Mouse (Mus musculus): ENCODE results near the gene Prss27.

Gene Prss27

GRCm38 (mm10) chr17:24037360-24037759 is 584 bp upstream of the Prss27 start:
- peaks cover 39% of the 10 kb centered on the region for H3K4me1 ChIP-seq (replicated peaks; ENCODE audit: low read depth, low read length)
- H3K9me3 ChIP-seq (ENCODE audit: low read length): no peaks in the 10 kb centered on the region
- TF ChIP-seq CTCF (conservative IDR thresholded peaks at IDR 0.05; ENCODE audit: low read length) (no peak), POU5F1 (IDR thresholded peaks at IDR 0.05; ENCODE audit: borderline replicate concordance, low read length) (no peak), NANOG (IDR thresholded peaks at IDR 0.05; ENCODE audit: borderline replicate concordance, low read length) (no peak)
- H3K36me3 ChIP-seq (ENCODE audit: insufficient read depth, low read length): no peaks in the 10 kb centered on the region
- H3K27me3 ChIP-seq (ENCODE audit: insufficient read depth, low read length): no peaks in the 10 kb centered on the region
- peak overlapping the region; percentile 35; the same call in 1 of the 2 replicates for H3K4me3 ChIP-seq (replicated peaks; ENCODE audit: low read length)

DNA sequence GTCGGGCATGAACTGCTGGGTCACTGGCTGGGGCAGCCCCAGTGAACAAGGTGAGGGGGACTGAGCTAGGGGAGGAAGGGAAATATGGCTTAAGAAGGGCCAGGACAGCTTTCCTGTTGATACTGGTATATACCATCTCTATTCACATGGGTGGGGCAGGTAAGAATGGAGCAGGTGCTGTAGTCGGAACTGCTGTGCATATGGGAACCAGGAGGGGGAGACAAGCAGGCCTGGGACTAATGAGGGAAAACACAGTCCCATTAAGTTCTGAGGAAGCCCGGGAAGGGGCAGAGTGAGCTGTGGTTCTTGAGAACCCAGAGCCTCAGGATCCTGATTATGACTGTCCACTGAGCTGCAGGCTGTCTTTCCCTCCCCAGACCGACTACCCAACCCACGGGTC is 6.5 kb downstream of the Prss27 start:
- TF ChIP-seq NANOG (IDR thresholded peaks at IDR 0.05; ENCODE audit: borderline replicate concordance, low read length) (no peak), POU5F1 (IDR thresholded peaks at IDR 0.05; ENCODE audit: borderline replicate concordance, low read length) (no peak), CTCF (conservative IDR thresholded peaks at IDR 0.05; ENCODE audit: low read length) (peak; percentile 47)

GRCm38 (mm10) chr17:24045608-24046007 is 7.7 kb downstream of the Prss27 start:
- no peaks in the 10 kb centered on the region for H3K9me3 ChIP-seq (ENCODE audit: low read length)
- no peak overlapping the region for H3K4me3 ChIP-seq (replicated peaks; ENCODE audit: low read length)
- peaks cover 49% of the 10 kb centered on the region for H3K4me1 ChIP-seq (replicated peaks; ENCODE audit: low read depth, low read length)
- H3K36me3 ChIP-seq (ENCODE audit: insufficient read depth, low read length): peaks cover 38% of the 10 kb centered on the region
- TF ChIP-seq NANOG (IDR thresholded peaks at IDR 0.05; ENCODE audit: borderline replicate concordance, low read length) (no peak), POU5F1 (IDR thresholded peaks at IDR 0.05; ENCODE audit: borderline replicate concordance, low read length) (no peak), CTCF (conservative IDR thresholded peaks at IDR 0.05; ENCODE audit: low read length) (no peak)
- no peaks in the 10 kb centered on the region for H3K27me3 ChIP-seq (ENCODE audit: insufficient read depth, low read length)

More for the DNA sequence above, 6.5 kb downstream of the Prss27 start:
- peaks cover 31% of the 10 kb centered on the region for H3K36me3 ChIP-seq (ENCODE audit: insufficient read depth, low read length)
- H3K27me3 ChIP-seq (ENCODE audit: insufficient read depth, low read length): no peaks in the 10 kb centered on the region
- no peak overlapping the region for H3K4me3 ChIP-seq (replicated peaks; ENCODE audit: low read length)
- H3K4me1 ChIP-seq (replicated peaks; ENCODE audit: low read depth, low read length): peaks cover 49% of the 10 kb centered on the region
- H3K9me3 ChIP-seq (ENCODE audit: low read length): no peaks in the 10 kb centered on the region

DNA sequence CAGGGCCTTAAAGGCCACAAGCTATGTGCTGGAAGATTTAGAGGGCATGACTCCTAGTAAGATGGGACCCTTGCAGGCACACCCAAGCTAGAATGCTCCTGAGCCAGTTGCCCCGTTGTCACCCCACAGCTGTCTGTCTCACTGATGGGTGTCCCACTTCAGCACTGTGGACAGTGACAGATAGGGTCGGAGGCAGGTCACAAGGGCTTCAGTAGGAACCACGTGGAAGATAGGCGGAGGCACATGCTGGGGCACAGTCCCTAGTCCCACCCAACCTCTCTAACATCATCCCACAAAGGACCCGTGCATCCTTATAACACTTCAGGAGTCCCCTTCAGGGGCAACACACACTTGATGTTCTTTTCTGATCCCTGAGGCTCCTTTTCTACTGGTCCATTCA is 8.1 kb downstream of the Prss27 start:
- Histone ChIP-seq H3K4me3 (replicated peaks; ENCODE audit: low read length) (no peak overlapping the region), H3K36me3 (ENCODE audit: insufficient read depth, low read length) (peaks cover 42% of the 10 kb centered on the region), H3K27me3 (ENCODE audit: insufficient read depth, low read length) (no peaks in the 10 kb centered on the region), H3K9me3 (ENCODE audit: low read length) (no peaks in the 10 kb centered on the region), H3K4me1 (replicated peaks; ENCODE audit: low read depth, low read length) (peaks cover 49% of the 10 kb centered on the region)
- TF ChIP-seq NANOG (IDR thresholded peaks at IDR 0.05; ENCODE audit: borderline replicate concordance, low read length) (no peak), POU5F1 (IDR thresholded peaks at IDR 0.05; ENCODE audit: borderline replicate concordance, low read length) (no peak), CTCF (conservative IDR thresholded peaks at IDR 0.05; ENCODE audit: low read length) (no peak)

DNA sequence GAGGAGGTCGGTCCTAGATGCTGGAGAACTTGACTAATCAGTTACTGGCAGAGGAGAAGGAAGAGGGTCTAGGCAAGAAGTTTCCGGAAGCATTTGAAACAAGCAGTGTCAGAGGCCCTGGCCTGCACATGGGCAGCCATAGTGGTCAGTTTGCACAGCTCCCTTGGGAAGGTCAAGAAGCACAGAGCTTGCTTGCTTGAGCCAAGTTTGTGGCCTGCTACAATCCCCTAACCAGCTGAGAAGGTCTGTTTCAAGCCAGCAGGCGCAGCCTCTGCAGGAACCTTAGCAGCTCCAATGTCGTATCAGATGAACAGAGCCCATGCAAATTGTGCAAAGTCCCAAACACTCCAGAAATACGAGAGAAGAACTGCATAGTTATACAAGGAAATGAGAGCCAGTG is 10.1 kb downstream of the Prss27 start:
- no peak overlapping the region for H3K4me3 ChIP-seq (replicated peaks; ENCODE audit: low read length)

DNA sequence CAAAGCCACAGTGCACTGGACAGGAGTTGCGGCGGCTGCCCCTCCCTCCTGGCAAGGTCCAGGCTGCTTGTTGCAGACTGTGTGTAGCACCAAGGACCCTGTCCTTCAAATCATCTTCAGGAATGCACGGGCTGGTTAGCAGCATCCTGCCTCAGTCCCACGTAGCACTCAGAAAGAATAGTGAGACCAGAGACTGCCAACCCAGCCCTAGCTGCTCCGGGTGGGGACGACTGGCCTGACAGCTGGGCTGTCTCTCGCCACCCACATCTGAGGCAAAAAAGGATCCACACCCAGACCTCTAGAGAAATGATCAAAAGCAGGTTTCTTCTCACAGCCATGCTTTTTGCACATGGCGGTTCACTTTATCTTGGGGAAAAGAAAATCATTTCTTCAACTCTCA is 11.1 kb downstream of the Prss27 start:
- Histone ChIP-seq H3K4me3 (replicated peaks; ENCODE audit: low read length) (no peak overlapping the region), H3K9me3 (ENCODE audit: low read length) (no peaks in the 10 kb centered on the region), H3K36me3 (ENCODE audit: insufficient read depth, low read length) (peaks cover 70% of the 10 kb centered on the region), H3K4me1 (replicated peaks; ENCODE audit: low read depth, low read length) (peaks cover 47% of the 10 kb centered on the region), H3K27me3 (ENCODE audit: insufficient read depth, low read length) (no peaks in the 10 kb centered on the region)
- no peak for TF ChIP-seq CTCF (conservative IDR thresholded peaks at IDR 0.05; ENCODE audit: low read length)
- no peak for TF ChIP-seq POU5F1 (IDR thresholded peaks at IDR 0.05; ENCODE audit: borderline replicate concordance, low read length)

More for the DNA sequence above, 10.1 kb downstream of the Prss27 start:
- peaks cover 50% of the 10 kb centered on the region for H3K4me1 ChIP-seq (replicated peaks; ENCODE audit: low read depth, low read length)
- H3K36me3 ChIP-seq (ENCODE audit: insufficient read depth, low read length): peaks cover 61% of the 10 kb centered on the region
- H3K9me3 ChIP-seq (ENCODE audit: low read length): no peaks in the 10 kb centered on the region
- H3K27me3 ChIP-seq (ENCODE audit: insufficient read depth, low read length): no peaks in the 10 kb centered on the region
- TF ChIP-seq NANOG (IDR thresholded peaks at IDR 0.05; ENCODE audit: borderline replicate concordance, low read length) (no peak), POU5F1 (IDR thresholded peaks at IDR 0.05; ENCODE audit: borderline replicate concordance, low read length) (no peak), CTCF (conservative IDR thresholded peaks at IDR 0.05; ENCODE audit: low read length) (no peak)

DNA sequence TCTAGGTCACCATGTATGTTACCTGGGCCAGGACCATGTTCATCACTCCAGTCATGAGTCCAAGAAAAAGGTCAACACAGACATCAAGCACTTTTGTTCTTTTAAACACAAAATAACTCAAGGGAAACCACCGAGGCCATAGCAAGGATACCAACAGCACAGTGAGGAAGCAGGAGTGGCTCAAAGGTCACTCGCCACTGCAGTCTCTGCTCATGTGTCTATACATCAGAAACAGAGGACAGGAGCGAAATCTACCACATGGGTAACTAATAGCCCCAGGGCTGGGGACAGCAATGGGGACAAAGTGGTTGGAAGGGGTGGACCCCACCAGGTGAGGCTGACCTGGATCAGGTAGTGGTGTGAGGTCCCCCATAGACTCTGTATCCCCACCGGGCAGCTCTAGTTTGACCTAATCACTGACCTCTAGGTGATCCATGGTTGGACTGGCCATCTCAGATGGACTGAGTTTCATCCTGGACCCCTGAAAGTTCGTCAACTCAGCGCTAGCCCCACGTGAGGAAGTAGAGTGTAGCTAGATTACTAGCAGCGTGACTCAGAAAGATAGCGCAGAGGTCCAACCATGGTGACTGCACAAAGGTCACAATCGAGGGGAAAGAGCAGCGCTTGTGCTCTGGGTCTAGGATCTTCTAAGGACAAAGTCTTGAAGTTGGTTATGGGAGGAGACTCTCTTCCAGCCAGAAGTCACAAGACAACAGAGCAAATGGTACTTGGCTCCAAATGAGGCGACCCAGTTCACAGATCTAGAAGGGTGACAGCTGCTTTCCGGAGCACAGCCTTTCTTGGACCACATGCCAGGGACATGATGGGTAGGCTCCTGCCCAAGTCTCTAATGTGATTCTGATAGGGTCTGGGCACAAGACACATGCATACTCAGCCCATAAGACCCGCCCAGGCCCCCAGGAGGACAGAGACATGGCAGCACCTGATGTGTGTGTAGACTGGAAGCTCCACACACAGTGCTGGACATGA is 19.0 kb downstream of the Prss27 start:
- Histone ChIP-seq H3K27me3 (ENCODE audit: insufficient read depth, low read length) (no peaks in the 10 kb centered on the region), H3K36me3 (ENCODE audit: insufficient read depth, low read length) (peaks cover 94% of the 10 kb centered on the region), H3K4me3 (replicated peaks; ENCODE audit: low read length) (no peak overlapping the region), H3K4me1 (replicated peaks; ENCODE audit: low read depth, low read length) (peaks cover 13% of the 10 kb centered on the region), H3K9me3 (ENCODE audit: low read length) (no peaks in the 10 kb centered on the region)
- TF ChIP-seq CTCF (conservative IDR thresholded peaks at IDR 0.05; ENCODE audit: low read length): no peak
- TF ChIP-seq NANOG (IDR thresholded peaks at IDR 0.05; ENCODE audit: borderline replicate concordance, low read length): no peak
- no peak for TF ChIP-seq POU5F1 (IDR thresholded peaks at IDR 0.05; ENCODE audit: borderline replicate concordance, low read length)

GRCm38 (mm10) chr17:24057730-24058245 is 19.8 kb downstream of the Prss27 start:
- Histone ChIP-seq H3K4me3 (replicated peaks; ENCODE audit: low read length) (no peak overlapping the region), H3K9me3 (ENCODE audit: low read length) (no peaks in the 10 kb centered on the region), H3K36me3 (ENCODE audit: insufficient read depth, low read length) (peaks cover 94% of the 10 kb centered on the region), H3K27me3 (ENCODE audit: insufficient read depth, low read length) (no peaks in the 10 kb centered on the region), H3K4me1 (replicated peaks; ENCODE audit: low read depth, low read length) (peaks cover 21% of the 10 kb centered on the region)
- no peak for TF ChIP-seq POU5F1 (IDR thresholded peaks at IDR 0.05; ENCODE audit: borderline replicate concordance, low read length)
- no peak for TF ChIP-seq CTCF (conservative IDR thresholded peaks at IDR 0.05; ENCODE audit: low read length)
- TF ChIP-seq NANOG (IDR thresholded peaks at IDR 0.05; ENCODE audit: borderline replicate concordance, low read length): no peak

Measured in E14TG2a.4 (cell line).